Mouse (Mus musculus): ENCODE results near the gene Apol6. TPM values are rescaled to one million over a fixed set of nuclear protein-coding genes. Genes with fewer than 3 reads are reported as not detected.

The Apol6 gene
- polyA plus RNA-seq, 1 experiment from 2014 or later: 0.25 TPM

GRCm38 (mm10) chr15:77105273-77105672, 60.7 kb downstream of the Apol6 start:
- Histone ChIP-seq H3K4me2 (replicated peaks; ENCODE audit: low read depth) (no peak overlapping the region), H3K9me3 (ENCODE audit: control insufficient read depth, low read length) (no peaks in the 10 kb centered on the region), H3K4me3 (ENCODE audit: low read depth, low read length) (no peak overlapping the region), H3K27me3 (ENCODE audit: control insufficient read depth, insufficient read depth, low read length) (no peaks in the 10 kb centered on the region), H3K9ac (ENCODE audit: low read length) (no peak overlapping the region), H3K4me1 (replicated peaks; ENCODE audit: control insufficient read depth, insufficient read depth) (0 out of 2 replicates have a peak, but pooled peaks cover 2% of the 10 kb centered on the region), H3K27ac (replicated peaks) (peak overlapping the region; percentile 72), H3K36me3 (ENCODE audit: control insufficient read depth, insufficient read depth, low read length) (0 out of 2 replicates have a peak, but pooled peaks cover 3% of the 10 kb centered on the region)
- TF ChIP-seq EP300 (optimal IDR thresholded peaks at IDR 0.05): no peak
- no peak for TF ChIP-seq CTCF (IDR thresholded peaks at IDR 0.05; ENCODE audit: low read depth)
- no peak for DNase-seq (ENCODE audit: low spot score)
- ATAC-seq (ENCODE audit: low FRiP score, low TSS enrichment): no peak
- WGBS: 58% methylated on average over 10 of the region's 10 CpGs

Other genes with a start within 250 kb of the Apol6 start
- 5.7 and 7.2 TPM in 2 replicates for gene Zfp251, start 173.3 kb upstream of the Apol6 start, polyA plus RNA-seq (2015; fragmentation: Nextera tagmentation; extraction: Ambion mirVana)
- 4.1 and 4.2 TPM in 2 replicates for gene Zfp7, start 165.5 kb upstream of the Apol6 start, polyA plus RNA-seq (2015; fragmentation: Nextera tagmentation; extraction: Ambion mirVana)
- gene Gm49527, start 165.4 kb upstream of the Apol6 start, polyA plus RNA-seq (2015; fragmentation: Nextera tagmentation; extraction: Ambion mirVana): 0.18 TPM in 1 of 2 replicates, not detected in the other
- gene Zfp647, start 119.3 kb upstream of the Apol6 start, polyA plus RNA-seq (2015; fragmentation: Nextera tagmentation; extraction: Ambion mirVana): 2.8 TPM in 2 replicates
- 38.7 and 39.6 TPM in 2 replicates for gene 1110038F14Rik, start 96.2 kb upstream of the Apol6 start, polyA plus RNA-seq (2015; fragmentation: Nextera tagmentation; extraction: Ambion mirVana)
- gene Mb, start 5.9 kb downstream of the Apol6 start, polyA plus RNA-seq (2015; fragmentation: Nextera tagmentation; extraction: Ambion mirVana): 0.91 and 1.1 TPM in 2 replicates